Mouse (Mus musculus): ENCODE data around the gene Dusp14.

Gene Dusp14

GRCm38 (mm10) chr11:84066927-84067645 is 2.0 kb downstream of the Dusp14 start:
- peak; percentile 14 for DNase-seq (ENCODE audit: low spot score)

- no peak for DNase-seq (ENCODE audit: low spot score)
Observed at GRCm38 (mm10) chr11:84066071-84066481, 3.0 kb downstream of the Dusp14 start.

- DNase-seq (ENCODE audit: low spot score) = no peak
Observed at GRCm38 (mm10) chr11:84063631-84064209, 5.3 kb downstream of the Dusp14 start.

GRCm38 (mm10) chr11:84062805-84063204 is 6.3 kb downstream of the Dusp14 start:
- no peak for DNase-seq (ENCODE audit: low spot score)

- DNase-seq (ENCODE audit: low spot score) = no peak
Observed at GRCm38 (mm10) chr11:84061881-84062280, 7.2 kb downstream of the Dusp14 start.

- no peak for DNase-seq (ENCODE audit: low spot score)
Observed at GRCm38 (mm10) chr11:84060635-84061034, 8.4 kb downstream of the Dusp14 start.

- DNase-seq (ENCODE audit: low spot score) = no peak
Observed at GRCm38 (mm10) chr11:84059784-84060183, 9.3 kb downstream of the Dusp14 start.

- no peak for DNase-seq (ENCODE audit: low spot score)
Observed at GRCm38 (mm10) chr11:84057418-84057817, 11.6 kb downstream of the Dusp14 start.

GRCm38 (mm10) chr11:84053524-84054163 is 15.4 kb downstream of the Dusp14 start:
- no peak for DNase-seq (ENCODE audit: low spot score)

GRCm38 (mm10) chr11:84053055-84053454 is 16.0 kb downstream of the Dusp14 start:
- DNase-seq (ENCODE audit: low spot score) = no peak

GRCm38 (mm10) chr11:84048411-84048810 is 20.6 kb downstream of the Dusp14 start:
- no peak for DNase-seq (ENCODE audit: low spot score)

- no peak for DNase-seq (ENCODE audit: low spot score)
Observed at GRCm38 (mm10) chr11:84047270-84047669, 21.8 kb downstream of the Dusp14 start.

- no peak for DNase-seq (ENCODE audit: low spot score)
Observed at GRCm38 (mm10) chr11:84044988-84045387, 24.1 kb downstream of the Dusp14 start.

- DNase-seq (ENCODE audit: low spot score) = no peak
Observed at GRCm38 (mm10) chr11:84042808-84043762, 26.0 kb downstream of the Dusp14 start.

- DNase-seq (ENCODE audit: low spot score) = no peak
Observed at GRCm38 (mm10) chr11:84040621-84041020, 28.4 kb downstream of the Dusp14 start.

- DNase-seq (ENCODE audit: low spot score) = no peak
Observed at GRCm38 (mm10) chr11:84033671-84034070, 35.4 kb downstream of the Dusp14 start.

- DNase-seq (ENCODE audit: low spot score) = no peak
Observed at GRCm38 (mm10) chr11:84032559-84032958, 36.5 kb downstream of the Dusp14 start.

GRCm38 (mm10) chr11:84031971-84032370 is 37.1 kb downstream of the Dusp14 start:
- DNase-seq (ENCODE audit: low spot score) = peak; percentile 36

GRCm38 (mm10) chr11:84028271-84029028 is 40.6 kb downstream of the Dusp14 start:
- no peak for DNase-seq (ENCODE audit: low spot score)

GRCm38 (mm10) chr11:84027231-84027630 is 41.8 kb downstream of the Dusp14 start:
- DNase-seq (ENCODE audit: low spot score) = no peak

GRCm38 (mm10) chr11:84016810-84017508 is 52.1 kb downstream of the Dusp14 start:
- DNase-seq (ENCODE audit: low spot score) = no peak
